Mouse (Mus musculus): ENCODE measurements at regions not wholly inside any gene's neighbourhood (a gene's known extent, or its start where the extent isn't known, plus 50 kb on each side); places are given as distances from the start of the nearest gene placed in this dataset.

- TF ChIP-seq GATA1 (IDR thresholded peaks at IDR 0.05; ENCODE audit: low read length) (no peak), TAL1 (IDR thresholded peaks at IDR 0.05; ENCODE audit: low read length) (no peak)
Observed at GRCm38 (mm10) chr4:131391119-131391923, 446.8 kb downstream of the Ptpru start.

Data from erythroblast, embryonic 14.5 days (primary cell).